Mouse (Mus musculus) C2C12 (cell line): ENCODE data around the gene Stk17b.

Source experiments
- CTCF ChIP-seq: IDR thresholded peaks from one replicate; pipeline ENCODE4 v1.5.1; 2011; ENCODE audit not compliant: control insufficient read depth, insufficient read depth, insufficient read length
- MAX ChIP-seq: IDR thresholded peaks from one replicate; pipeline ENCODE4 v1.6.1; 2011; ENCODE audit warnings: mild to moderate bottlenecking, control low read depth
- MYOG ChIP-seq: IDR thresholded peaks from one replicate; pipeline ENCODE4 v1.6.1; 2011; ENCODE audit not compliant: control insufficient read depth, insufficient read length; ENCODE audit errors: extremely low read depth
- USF1 ChIP-seq: IDR thresholded peaks from one replicate; pipeline ENCODE4 v1.6.1; 2011; ENCODE audit warnings: low read depth, mild to moderate bottlenecking, control low read depth, moderate library complexity

DNA sequence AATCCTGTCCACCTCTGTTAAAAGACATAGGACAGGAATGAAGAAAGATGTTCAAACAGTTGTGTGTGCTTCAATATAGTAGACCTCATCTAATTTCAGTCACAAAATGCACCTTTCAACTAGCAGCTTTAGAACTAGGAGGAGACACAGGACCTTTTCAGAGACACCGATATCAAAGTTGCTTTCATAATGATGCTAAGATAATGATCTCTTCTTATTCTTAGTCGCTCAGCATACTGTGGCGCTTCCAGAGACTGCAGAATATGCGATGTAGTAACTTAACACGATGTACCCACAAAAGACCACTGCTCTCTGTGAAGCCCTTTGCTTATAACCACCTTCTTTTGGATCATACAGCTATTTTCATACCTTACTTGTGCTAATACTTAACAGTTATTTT lies 10.1 kb upstream of the Stk17b start:
- TF ChIP-seq CTCF (no peak), USF1 (no peak), MYOG (no peak), MAX (no peak)
